Mouse (Mus musculus): ENCODE measurements around the gene Matk. TPM values are rescaled to one million over a fixed set of nuclear protein-coding genes. Genes with fewer than 3 reads are reported as not detected.

Gene Matk
- polyA plus RNA-seq, 1 experiment from 2014 or later, result 3.9 TPM

DNA sequence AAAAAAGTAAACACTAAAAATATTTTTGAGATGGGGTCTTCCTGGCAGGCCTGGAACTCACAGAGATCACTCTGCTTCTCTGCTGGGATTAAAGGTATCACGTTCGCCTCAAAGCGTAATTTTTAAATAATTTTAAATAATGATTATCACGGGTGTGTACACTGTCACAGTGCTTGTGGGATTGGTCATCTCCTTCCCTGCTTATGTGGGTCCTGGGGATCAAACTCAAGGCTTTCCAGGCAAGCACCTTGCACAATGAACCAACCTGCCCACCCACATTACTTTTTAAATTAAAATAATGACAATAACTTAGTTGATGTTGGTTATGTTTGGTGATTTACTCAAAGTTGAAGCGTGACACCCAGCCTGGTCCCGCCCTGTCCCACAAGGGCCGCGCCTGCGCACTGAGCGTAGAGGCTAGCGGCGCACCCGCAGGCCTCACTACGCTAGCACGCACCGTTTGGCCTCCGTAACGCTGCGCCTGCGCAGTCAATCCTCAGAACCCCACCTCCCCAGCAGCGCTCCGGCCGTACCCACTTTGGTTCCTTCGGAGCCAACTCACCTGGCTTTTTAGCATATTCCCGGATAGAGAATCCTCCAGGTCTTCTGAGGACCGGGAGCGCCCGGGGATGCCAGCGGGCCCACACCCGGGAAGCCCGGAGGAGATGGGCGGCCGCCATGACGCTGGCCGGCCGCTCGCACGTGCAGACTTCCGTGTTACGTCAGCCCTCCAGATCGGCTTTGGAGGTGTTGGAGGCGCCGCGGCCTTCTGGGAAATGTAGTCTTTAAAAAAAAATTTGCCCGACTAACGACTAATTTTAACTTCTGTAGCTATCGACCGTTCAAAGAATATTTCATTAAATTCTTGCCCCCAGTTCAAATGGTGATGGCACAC, 13.7 kb downstream of the Matk start, which contains the start of the genes Mrpl54 and Apba3:
Gene Mrpl54, minus strand, starts transcription at position 724 of the 895 bp plus-strand sequence.
Gene Apba3, plus strand, starts transcription at position 750 of the 895 bp plus-strand sequence.
- Histone ChIP-seq H3K9me3 (ENCODE audit: control insufficient read depth, low read depth, low read length) (no peaks in the 10 kb centered on the region), H3K9ac (replicated peaks; ENCODE audit: low read depth, low read length) (peak within 1 kb of the TSS; percentile 56), H3K36me3 (ENCODE audit: control insufficient read depth, insufficient read depth, low read length) (peaks cover 28% of the 10 kb centered on the region; the same call in 1 of the 2 replicates), H3K4me2 (replicated peaks; ENCODE audit: low read depth, low read length) (peak within 1 kb of the TSS; percentile 81), H3K4me3 (ENCODE audit: low read depth, low read length) (peak within 1 kb of the TSS; percentile 69), H3K4me1 (ENCODE audit: control insufficient read depth, insufficient read depth, low read length) (peaks cover 6% of the 10 kb centered on the region), H3K27me3 (ENCODE audit: control insufficient read depth, insufficient read depth, low read length) (no peaks in the 10 kb centered on the region), H3K27ac (ENCODE audit: low read length) (peak within 1 kb of the TSS; percentile 77; the same call in 1 of the 2 replicates)
- WGBS, result under 1% methylated on average over 48 of the region's 48 CpGs
- peak; percentile 94 for ATAC-seq (ENCODE audit: insufficient number of reproducible peaks, insufficient read depth, low FRiP score, low read depth)

DNA sequence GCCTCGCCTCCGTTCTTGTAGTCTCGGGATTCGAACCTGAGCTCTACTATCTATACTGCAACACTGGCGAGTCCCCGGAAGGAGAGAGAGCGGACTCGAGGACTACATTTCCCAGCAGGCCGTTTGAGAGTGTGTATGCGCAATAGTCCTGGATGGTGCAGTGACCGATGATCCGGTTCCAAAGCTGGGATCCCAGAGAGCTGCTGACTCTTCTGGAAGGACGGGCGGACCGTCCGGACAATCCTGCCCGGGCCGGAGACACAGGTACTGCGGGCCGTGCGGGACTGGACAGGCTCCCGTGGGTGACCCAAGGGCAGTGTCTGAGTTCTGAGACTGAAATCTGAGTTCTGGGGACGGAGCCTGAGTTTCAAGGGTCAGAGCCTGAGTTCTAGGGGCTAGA, 15.3 kb downstream of the Matk start:
- Histone ChIP-seq H3K27me3 (ENCODE audit: control insufficient read depth, insufficient read depth, low read length) (no peaks in the 10 kb centered on the region), H3K4me1 (ENCODE audit: control insufficient read depth, insufficient read depth, low read length) (peaks cover 6% of the 10 kb centered on the region), H3K9ac (replicated peaks; ENCODE audit: low read depth, low read length) (peak overlapping the region; percentile 83), H3K36me3 (ENCODE audit: control insufficient read depth, insufficient read depth, low read length) (peaks cover 44% of the 10 kb centered on the region), H3K4me2 (replicated peaks; ENCODE audit: low read depth, low read length) (peak overlapping the region; percentile 81), H3K4me3 (ENCODE audit: low read depth, low read length) (peak overlapping the region; percentile 69), H3K9me3 (ENCODE audit: control insufficient read depth, low read depth, low read length) (no peaks in the 10 kb centered on the region), H3K27ac (ENCODE audit: low read length) (peak overlapping the region; percentile 52; the same call in 1 of the 2 replicates)
- 3% methylated on average over 23 of the region's 23 CpGs for WGBS
- ATAC-seq (ENCODE audit: insufficient number of reproducible peaks, insufficient read depth, low FRiP score, low read depth), result peak; percentile 26; the same call in 1 of the 2 replicates

DNA sequence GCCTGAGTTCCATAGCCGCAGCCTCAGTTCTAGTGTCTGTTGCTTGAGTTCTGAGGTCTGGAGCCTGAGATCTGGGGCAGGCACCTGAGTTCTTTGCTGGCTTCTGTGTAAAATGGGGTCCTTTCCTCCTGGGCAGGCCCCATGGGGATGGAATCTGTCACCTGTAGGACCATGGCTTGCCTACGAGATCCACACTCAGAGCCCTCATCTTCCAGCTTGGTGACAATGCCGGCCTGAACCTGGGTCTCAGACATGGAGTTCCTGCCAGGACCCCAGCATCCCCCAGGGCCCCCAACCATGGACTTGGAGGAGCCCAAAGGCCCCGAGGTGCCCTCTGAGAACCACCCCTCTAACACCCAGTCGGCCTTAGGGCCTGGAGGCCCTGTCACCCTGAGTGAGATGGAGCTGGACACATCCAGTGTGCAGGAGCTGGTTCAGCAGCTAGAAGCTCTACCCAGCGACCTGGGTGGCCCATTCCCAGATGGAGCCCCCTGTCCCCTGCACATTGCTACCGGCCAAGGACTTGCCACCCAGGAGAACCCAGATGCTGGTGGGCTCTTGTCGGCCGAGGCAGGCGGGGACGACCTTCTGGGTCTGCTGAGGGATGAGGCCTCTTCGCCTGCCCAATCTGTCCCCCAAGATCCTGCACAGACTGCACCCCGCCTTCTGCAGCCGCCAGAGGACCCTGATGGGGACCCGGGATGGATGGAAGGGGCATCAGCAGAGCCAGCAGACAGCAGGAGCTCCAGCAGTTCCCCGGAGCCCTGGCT, 16.1 kb downstream of the Matk start:
- ATAC-seq (ENCODE audit: insufficient number of reproducible peaks, insufficient read depth, low FRiP score, low read depth), result no peak
- peak overlapping the region; percentile 69 for H3K4me3 ChIP-seq (ENCODE audit: low read depth, low read length)
- peaks cover 6% of the 10 kb centered on the region for H3K4me1 ChIP-seq (ENCODE audit: control insufficient read depth, insufficient read depth, low read length)
- no peaks in the 10 kb centered on the region for H3K27me3 ChIP-seq (ENCODE audit: control insufficient read depth, insufficient read depth, low read length)
- WGBS, result 81% methylated on average over 16 of the region's 16 CpGs
- no peaks in the 10 kb centered on the region for H3K9me3 ChIP-seq (ENCODE audit: control insufficient read depth, low read depth, low read length)
- H3K27ac ChIP-seq (ENCODE audit: low read length), result peak overlapping the region; percentile 52; the same call in 1 of the 2 replicates
- H3K36me3 ChIP-seq (ENCODE audit: control insufficient read depth, insufficient read depth, low read length), result peaks cover 44% of the 10 kb centered on the region
- H3K9ac ChIP-seq (replicated peaks; ENCODE audit: low read depth, low read length), result peak overlapping the region; percentile 83
- peak overlapping the region; percentile 81 for H3K4me2 ChIP-seq (replicated peaks; ENCODE audit: low read depth, low read length)

DNA sequence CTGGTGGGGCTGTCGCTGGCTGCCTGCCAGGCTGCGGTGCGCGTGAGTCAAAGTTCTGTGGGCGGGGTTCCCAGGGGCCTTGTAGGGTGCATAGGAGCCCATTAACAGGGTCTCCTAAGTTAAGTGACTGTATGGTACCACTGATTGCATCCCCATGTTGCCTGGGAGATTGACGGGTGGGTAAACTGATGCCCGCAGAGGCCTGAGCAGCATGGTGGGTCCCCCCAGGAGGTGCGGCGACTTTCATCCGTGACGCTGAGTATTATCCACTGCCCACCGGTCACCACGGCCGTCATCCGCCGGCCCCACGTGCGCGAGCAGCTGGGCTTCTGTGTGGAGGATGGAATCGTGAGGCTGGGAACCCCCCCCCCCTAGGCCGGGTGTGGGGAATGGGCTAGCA, 19.6 kb downstream of the Matk start:
- Histone ChIP-seq H3K27me3 (ENCODE audit: control insufficient read depth, insufficient read depth, low read length) (no peaks in the 10 kb centered on the region), H3K36me3 (ENCODE audit: control insufficient read depth, insufficient read depth, low read length) (peaks cover 26% of the 10 kb centered on the region), H3K27ac (ENCODE audit: low read length) (no peak overlapping the region), H3K9ac (replicated peaks; ENCODE audit: low read depth, low read length) (no peak overlapping the region), H3K4me2 (replicated peaks; ENCODE audit: low read depth, low read length) (no peak overlapping the region), H3K4me1 (ENCODE audit: control insufficient read depth, insufficient read depth, low read length) (peaks cover 6% of the 10 kb centered on the region), H3K4me3 (ENCODE audit: low read depth, low read length) (no peak overlapping the region), H3K9me3 (ENCODE audit: control insufficient read depth, low read depth, low read length) (no peaks in the 10 kb centered on the region)
- ATAC-seq (ENCODE audit: insufficient number of reproducible peaks, insufficient read depth, low FRiP score, low read depth), result no peak
- WGBS, result 95% methylated on average over 21 of the region's 21 CpGs

DNA sequence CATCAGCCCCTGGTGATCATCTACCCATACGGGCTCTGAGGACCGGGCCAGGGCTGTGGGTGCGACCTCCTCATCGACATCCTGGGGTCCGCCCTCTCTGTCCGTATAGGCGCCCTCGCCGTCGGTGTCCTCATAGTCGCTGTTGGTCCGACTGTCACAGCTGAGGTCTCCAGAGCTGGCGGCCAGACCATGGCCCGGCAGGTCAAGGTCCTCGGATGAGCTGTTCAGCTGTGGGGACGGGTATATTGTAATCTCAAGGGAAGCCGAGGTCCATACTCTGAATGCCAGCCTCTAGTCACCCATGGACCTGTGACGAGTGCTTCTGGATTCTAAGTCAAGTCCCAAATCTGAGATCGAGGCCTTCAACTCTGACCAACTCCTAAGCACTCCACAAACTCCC, 21.1 kb downstream of the Matk start:
- ATAC-seq (ENCODE audit: insufficient number of reproducible peaks, insufficient read depth, low FRiP score, low read depth), result no peak
- no peaks in the 10 kb centered on the region for H3K27me3 ChIP-seq (ENCODE audit: control insufficient read depth, insufficient read depth, low read length)
- peaks cover 2% of the 10 kb centered on the region for H3K4me1 ChIP-seq (ENCODE audit: control insufficient read depth, insufficient read depth, low read length)
- no peak overlapping the region for H3K4me2 ChIP-seq (replicated peaks; ENCODE audit: low read depth, low read length)
- peaks cover 26% of the 10 kb centered on the region for H3K36me3 ChIP-seq (ENCODE audit: control insufficient read depth, insufficient read depth, low read length)
- no peak overlapping the region for H3K27ac ChIP-seq (ENCODE audit: low read length)
- H3K4me3 ChIP-seq (ENCODE audit: low read depth, low read length), result no peak overlapping the region
- WGBS, result 94% methylated on average over 19 of the region's 19 CpGs
- H3K9me3 ChIP-seq (ENCODE audit: control insufficient read depth, low read depth, low read length), result no peaks in the 10 kb centered on the region
- H3K9ac ChIP-seq (replicated peaks; ENCODE audit: low read depth, low read length), result no peak overlapping the region

DNA sequence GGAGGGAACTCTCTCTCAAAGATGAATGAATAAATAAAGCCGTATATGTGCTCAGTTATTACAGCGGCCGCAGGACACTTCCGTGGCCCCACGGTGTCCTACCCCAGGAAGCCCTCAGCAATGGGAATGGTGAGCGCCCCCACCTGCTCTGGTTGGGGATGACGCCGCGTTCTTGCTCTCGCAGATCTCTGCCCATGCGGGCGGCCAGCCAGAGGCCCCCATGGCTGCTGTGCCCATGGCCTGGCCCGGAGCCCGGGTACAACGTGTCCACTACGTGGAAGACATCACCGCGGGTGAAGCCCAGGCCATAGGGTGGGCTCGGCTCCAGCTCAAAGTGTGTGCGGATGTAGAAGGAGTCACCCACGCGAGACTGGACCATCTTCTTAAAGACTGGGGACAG, 24.9 kb downstream of the Matk start:
- H3K4me2 ChIP-seq (replicated peaks; ENCODE audit: low read depth, low read length), result no peak overlapping the region
- H3K36me3 ChIP-seq (ENCODE audit: control insufficient read depth, insufficient read depth, low read length), result peaks cover 10% of the 10 kb centered on the region
- H3K9me3 ChIP-seq (ENCODE audit: control insufficient read depth, low read depth, low read length), result no peaks in the 10 kb centered on the region
- no peak overlapping the region for H3K4me3 ChIP-seq (ENCODE audit: low read depth, low read length)
- WGBS, result 81% methylated on average over 22 of the region's 22 CpGs
- no peak for ATAC-seq (ENCODE audit: insufficient number of reproducible peaks, insufficient read depth, low FRiP score, low read depth)
- H3K27me3 ChIP-seq (ENCODE audit: control insufficient read depth, insufficient read depth, low read length), result no peaks in the 10 kb centered on the region
- H3K4me1 ChIP-seq (ENCODE audit: control insufficient read depth, insufficient read depth, low read length), result no peaks in the 10 kb centered on the region
- H3K9ac ChIP-seq (replicated peaks; ENCODE audit: low read depth, low read length), result no peak overlapping the region
- H3K27ac ChIP-seq (ENCODE audit: low read length), result no peak overlapping the region

DNA sequence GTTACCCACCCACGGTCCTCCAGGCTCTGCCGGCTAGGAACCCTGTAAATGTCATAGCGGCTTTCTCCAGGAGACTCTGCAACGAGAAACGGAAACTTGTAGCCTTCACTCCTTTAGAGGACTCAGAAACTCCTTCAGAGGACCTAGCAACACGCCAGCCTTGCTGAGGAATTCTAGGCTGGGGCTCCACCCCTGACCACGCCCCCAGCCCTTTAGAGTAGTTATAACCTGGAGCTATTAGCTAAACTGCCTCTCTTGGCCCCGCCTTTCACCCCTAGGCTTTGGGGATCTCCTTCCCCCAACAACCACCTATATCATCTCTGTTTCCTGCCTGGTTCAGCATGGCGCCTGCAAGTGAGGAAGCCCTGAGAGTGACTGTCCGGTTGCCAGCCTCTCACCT, 26.8 kb downstream of the Matk start:
- no peaks in the 10 kb centered on the region for H3K27me3 ChIP-seq (ENCODE audit: control insufficient read depth, insufficient read depth, low read length)
- no peaks in the 10 kb centered on the region for H3K36me3 ChIP-seq (ENCODE audit: control insufficient read depth, insufficient read depth, low read length)
- H3K27ac ChIP-seq (ENCODE audit: low read length), result no peak overlapping the region
- H3K9me3 ChIP-seq (ENCODE audit: control insufficient read depth, low read depth, low read length), result no peaks in the 10 kb centered on the region
- no peak overlapping the region for H3K9ac ChIP-seq (replicated peaks; ENCODE audit: low read depth, low read length)
- H3K4me2 ChIP-seq (replicated peaks; ENCODE audit: low read depth, low read length), result no peak overlapping the region
- no peaks in the 10 kb centered on the region for H3K4me1 ChIP-seq (ENCODE audit: control insufficient read depth, insufficient read depth, low read length)
- no peak overlapping the region for H3K4me3 ChIP-seq (ENCODE audit: low read depth, low read length)
- WGBS, result 32% methylated on average over 10 of the region's 10 CpGs
- ATAC-seq (ENCODE audit: insufficient number of reproducible peaks, insufficient read depth, low FRiP score, low read depth), result peak; percentile 11; the same call in 1 of the 2 replicates

DNA sequence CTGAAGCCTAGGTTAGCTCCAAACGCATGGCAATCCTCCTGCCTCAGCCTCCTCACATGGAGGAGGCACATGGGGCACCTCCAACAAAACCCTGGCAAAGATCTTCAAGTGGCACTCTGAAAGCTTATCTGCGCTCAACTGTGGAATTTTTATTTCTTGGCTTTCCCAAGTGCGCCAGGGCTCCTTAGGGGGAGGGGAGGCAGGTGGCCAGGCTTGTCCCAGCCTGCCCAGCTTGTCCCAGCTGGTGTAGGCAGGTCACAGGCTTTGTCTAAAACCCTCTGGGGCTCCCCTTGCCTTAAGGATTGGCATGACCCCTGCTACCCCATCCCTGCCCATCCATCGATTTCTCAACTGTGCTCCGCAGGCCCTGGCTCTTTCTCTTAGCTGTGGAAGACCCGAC, 31.5 kb downstream of the Matk start:
- H3K27ac ChIP-seq (ENCODE audit: low read length), result no peak overlapping the region
- 0 out of 2 replicates have a peak, but pooled peaks cover 9% of the 10 kb centered on the region for H3K27me3 ChIP-seq (ENCODE audit: control insufficient read depth, insufficient read depth, low read length)
- ATAC-seq (ENCODE audit: insufficient number of reproducible peaks, insufficient read depth, low FRiP score, low read depth), result no peak
- H3K4me2 ChIP-seq (replicated peaks; ENCODE audit: low read depth, low read length), result no peak overlapping the region
- no peaks in the 10 kb centered on the region for H3K36me3 ChIP-seq (ENCODE audit: control insufficient read depth, insufficient read depth, low read length)
- no peak overlapping the region; the same call in 1 of the 2 replicates for H3K4me3 ChIP-seq (ENCODE audit: low read depth, low read length)
- no peak overlapping the region for H3K9ac ChIP-seq (replicated peaks; ENCODE audit: low read depth, low read length)
- H3K9me3 ChIP-seq (ENCODE audit: control insufficient read depth, low read depth, low read length), result no peaks in the 10 kb centered on the region
- 46% methylated on average over 6 of the region's 6 CpGs for WGBS
- H3K4me1 ChIP-seq (ENCODE audit: control insufficient read depth, insufficient read depth, low read length), result peaks cover 5% of the 10 kb centered on the region; the same call in 1 of the 2 replicates
